Mouse (Mus musculus) testis, adult 2 months (tissue): ENCODE measurements around the gene A130010J15Rik.

Experiments used
- CTCF ChIP-seq: fragments of 200-500 bp; IDR thresholded peaks from 2 replicates; pipeline ENCODE4 v1.5.1; 2012; ENCODE audit warnings: low read depth, mild to moderate bottlenecking, inconsistent platforms, low read length, moderate library complexity; ENCODE audit not compliant: control insufficient read depth, insufficient read depth, insufficient replicate concordance
- POLR2A ChIP-seq: fragments of 200-500 bp; IDR thresholded peaks from 2 replicates; pipeline ENCODE4 v1.6.1; 2012; ENCODE audit warnings: low read depth, mild to moderate bottlenecking, inconsistent platforms, low read length, moderate library complexity; ENCODE audit not compliant: control insufficient read depth

GRCm38 (mm10) chr1:193129321-193129720, 38.5 kb upstream of the A130010J15Rik start:
- TF ChIP-seq POLR2A (no peak), CTCF (no peak)
